Mouse (Mus musculus) forebrain, embryonic 16.5 days (tissue): ENCODE measurements around the gene Tas1r1. TPM values are rescaled to one million over a fixed set of nuclear protein-coding genes. Genes with fewer than 3 reads are reported as not detected.

ENCODE experiments used
- ATAC-seq: fragments of 200-750 bp; cut with Nextera tagmentation; 2 replicates; pipeline ENCODE4 v1.8.0; 2017; ENCODE audit warnings: mild to moderate bottlenecking, moderate library complexity
- H3K27ac ChIP-seq: fragments of 300-500 bp; sonication (generic); 2 replicates; pipeline ENCODE4 v1.5.1; 2014; ENCODE audit warnings: low read length, control low read depth
- H3K27me3 ChIP-seq: fragments of 300-500 bp; sonication (generic); replicated peaks from 2 replicates; pipeline ENCODE4 v1.6.1; 2014; ENCODE audit warnings: low read length; ENCODE audit not compliant: control insufficient read depth, insufficient read depth
- H3K36me3 ChIP-seq: fragments of 300-500 bp; sonication (generic); 2 replicates; pipeline ENCODE4 v1.6.1; 2014; ENCODE audit not compliant: control insufficient read depth, insufficient read depth
- H3K4me1 ChIP-seq: fragments of 300-500 bp; sonication (generic); replicated peaks from 2 replicates; pipeline ENCODE4 v1.6.1; 2014; ENCODE audit warnings: low read length; ENCODE audit not compliant: control insufficient read depth, insufficient read depth
- H3K4me2 ChIP-seq: fragments of 300-500 bp; sonication (generic); 2 replicates; pipeline ENCODE4 v1.6.1; 2014; ENCODE audit warnings: mild to moderate bottlenecking, low read length, control low read depth
- H3K4me3 ChIP-seq: fragments of 300-500 bp; sonication (generic); replicated peaks from 2 replicates; pipeline ENCODE4 v1.5.1; 2014; ENCODE audit warnings: mild to moderate bottlenecking, low read length, control low read depth
- H3K9ac ChIP-seq: fragments of 300-500 bp; sonication (generic); replicated peaks from 2 replicates; pipeline ENCODE4 v1.6.1; 2014; ENCODE audit warnings: low read depth, low read length, control low read depth
- H3K9me3 ChIP-seq: fragments of 300-500 bp; sonication (generic); 2 replicates; pipeline ENCODE4 v1.6.1; 2016; ENCODE audit warnings: low read length; ENCODE audit not compliant: control insufficient read depth
- WGBS: fragments of 180-500 bp; shearing (Covaris S2); extraction: QIAGEN DNeasy Blood & Tissue Kit; methylation state at CpG from one replicate; pipeline ENCODE4 v1.1.7; 2014; 5-methylcytosine and 5-hydroxymethylcytosine counted together
- polyA plus RNA-seq: library from polyadenylated mRNA; unstranded; fragments of >200 nt; fragmentation: Nextera tagmentation; extraction: Ambion mirVana; gene quantifications from 2 replicates; pipeline ENCODE4 v1.2.1, GENCODE M21; 2015

The Tas1r1 gene
- polyA plus RNA-seq, 1 experiment from 2014 or later: 1.6 TPM

GRCm38 (mm10) chr4:151996173-151996950 lies 42.0 kb downstream of the Tas1r1 start, which contains the start of gene Phf13:
Gene Phf13, minus strand, starts transcription at chr4:151996258.
- peak; percentile 98 for ATAC-seq
- Histone ChIP-seq H3K4me2 (peak within 1 kb of the TSS; percentile 90), H3K4me1 (peaks cover 20% of the 10 kb centered on the region), H3K27me3 (no peaks in the 10 kb centered on the region), H3K27ac (peak within 1 kb of the TSS; percentile 74), H3K9me3 (no peaks in the 10 kb centered on the region), H3K4me3 (peak within 1 kb of the TSS; percentile 95), H3K36me3 (peaks cover 6% of the 10 kb centered on the region), H3K9ac (peak within 1 kb of the TSS; percentile 88)
- under 1% methylated on average over 90 of the region's 94 CpGs for WGBS

DNA sequence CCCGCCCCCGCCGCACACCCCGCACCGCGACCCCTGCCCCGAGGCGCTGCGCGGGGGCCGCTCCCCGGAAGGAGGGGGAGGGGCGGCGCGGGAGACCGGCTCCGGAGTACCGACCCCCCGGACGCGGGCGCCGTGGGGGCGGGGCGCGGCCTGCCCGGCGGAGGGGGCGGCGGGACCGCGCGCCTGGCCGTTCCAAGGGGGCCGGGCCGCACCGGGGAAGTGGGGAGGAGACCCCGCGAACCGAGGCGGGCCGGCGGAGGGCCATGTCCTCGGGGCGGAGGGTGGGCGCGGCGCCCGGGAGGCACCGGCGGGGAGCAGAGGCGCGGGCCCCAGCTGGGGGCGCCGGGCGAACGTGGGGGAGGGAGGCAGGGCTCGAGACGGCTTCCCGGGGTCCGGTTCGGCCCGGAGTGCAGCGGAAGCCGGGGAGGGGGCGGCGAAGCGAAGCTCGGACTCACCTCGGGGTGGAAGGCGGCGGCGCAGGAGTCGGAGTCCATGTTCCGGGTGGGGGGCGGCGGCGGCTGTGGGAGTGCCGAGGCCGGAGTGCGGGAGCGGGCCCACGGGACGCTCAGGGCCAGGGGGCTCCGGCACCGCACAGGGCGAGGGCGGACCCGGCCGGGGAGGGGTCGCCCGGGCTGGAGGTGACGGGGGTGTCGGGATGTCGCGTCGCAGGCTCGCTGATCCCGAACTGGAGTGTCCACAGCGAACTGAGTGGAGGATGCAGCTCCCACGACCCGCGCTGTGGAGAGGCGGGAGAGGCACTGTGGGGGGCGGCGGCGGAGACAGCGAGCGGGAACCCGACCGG lies 42.8 kb downstream of the Tas1r1 start:
- peak; percentile 0 for ATAC-seq
- H3K36me3 ChIP-seq: peaks cover 12% of the 10 kb centered on the region
- no peaks in the 10 kb centered on the region for H3K9me3 ChIP-seq
- under 1% methylated on average over 64 of the region's 111 CpGs for WGBS
- H3K4me1 ChIP-seq: peaks cover 20% of the 10 kb centered on the region
- peak overlapping the region; percentile 37 for H3K27ac ChIP-seq
- no peaks in the 10 kb centered on the region for H3K27me3 ChIP-seq
- H3K4me3 ChIP-seq: peak overlapping the region; percentile 95
- H3K4me2 ChIP-seq: peak overlapping the region; percentile 90
- peak overlapping the region; percentile 88 for H3K9ac ChIP-seq

GRCm38 (mm10) chr4:151994228-151995171 lies 43.9 kb downstream of the Tas1r1 start:
- Histone ChIP-seq H3K9ac (peak overlapping the region; percentile 88), H3K36me3 (peaks cover 14% of the 10 kb centered on the region), H3K4me2 (peak overlapping the region; percentile 90), H3K4me1 (peaks cover 20% of the 10 kb centered on the region), H3K9me3 (no peaks in the 10 kb centered on the region), H3K4me3 (peak overlapping the region; percentile 95), H3K27ac (no peak overlapping the region; the same call in 1 of the 2 replicates), H3K27me3 (no peaks in the 10 kb centered on the region)
- WGBS: 1% methylated on average over 60 of the region's 61 CpGs
- no peak for ATAC-seq

DNA sequence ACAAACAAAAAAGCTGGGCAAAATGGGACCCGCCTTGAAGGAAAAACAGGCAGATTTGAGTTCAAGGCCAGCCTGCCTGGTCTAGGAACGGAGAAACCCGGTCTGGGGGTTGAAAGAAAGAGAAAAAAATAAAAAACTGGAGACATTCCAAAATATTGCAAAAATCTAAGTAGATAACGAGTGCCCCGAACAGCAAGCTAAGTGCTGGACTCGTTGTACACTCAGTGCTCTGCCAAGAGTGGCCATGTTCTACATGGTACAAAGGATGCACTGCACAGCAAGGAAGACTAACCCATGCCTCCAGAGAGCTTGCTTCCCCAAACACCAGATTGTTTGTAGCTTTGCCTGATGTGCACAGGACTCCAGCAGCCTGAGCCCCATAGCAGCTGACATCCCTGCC lies 45.3 kb downstream of the Tas1r1 start:
- Histone ChIP-seq H3K27ac (no peak overlapping the region), H3K27me3 (no peaks in the 10 kb centered on the region), H3K36me3 (peaks cover 14% of the 10 kb centered on the region), H3K9ac (no peak overlapping the region), H3K4me2 (no peak overlapping the region), H3K4me1 (peaks cover 26% of the 10 kb centered on the region), H3K9me3 (no peaks in the 10 kb centered on the region), H3K4me3 (no peak overlapping the region)
- no peak for ATAC-seq
- 68% methylated on average over 6 of the region's 6 CpGs for WGBS

DNA sequence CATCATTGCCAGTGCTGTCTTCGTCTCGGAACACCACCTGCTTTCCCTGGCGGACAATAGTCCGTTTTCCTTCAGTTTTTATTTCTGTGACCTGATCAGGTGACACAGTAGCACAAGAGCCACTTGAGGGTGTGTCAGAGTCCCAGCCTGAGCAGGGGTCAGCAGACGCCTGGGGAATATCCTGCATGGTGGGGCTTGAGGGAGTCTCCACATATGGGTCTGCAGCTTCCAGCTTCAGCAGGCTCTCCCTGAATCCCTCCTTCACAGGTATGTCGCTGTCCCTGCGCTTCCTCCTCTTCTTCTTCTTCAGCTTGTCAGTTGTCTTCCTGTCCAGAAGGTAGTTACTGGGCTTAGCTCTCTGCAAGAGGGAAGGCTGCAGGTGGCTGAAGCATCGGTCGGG lies 46.3 kb downstream of the Tas1r1 start:
- Histone ChIP-seq H3K36me3 (peaks cover 14% of the 10 kb centered on the region), H3K4me3 (no peak overlapping the region), H3K27me3 (no peaks in the 10 kb centered on the region), H3K4me1 (peaks cover 28% of the 10 kb centered on the region), H3K4me2 (no peak overlapping the region), H3K27ac (no peak overlapping the region), H3K9me3 (no peaks in the 10 kb centered on the region), H3K9ac (no peak overlapping the region)
- WGBS: 91% methylated on average over 9 of the region's 9 CpGs
- ATAC-seq: no peak

DNA sequence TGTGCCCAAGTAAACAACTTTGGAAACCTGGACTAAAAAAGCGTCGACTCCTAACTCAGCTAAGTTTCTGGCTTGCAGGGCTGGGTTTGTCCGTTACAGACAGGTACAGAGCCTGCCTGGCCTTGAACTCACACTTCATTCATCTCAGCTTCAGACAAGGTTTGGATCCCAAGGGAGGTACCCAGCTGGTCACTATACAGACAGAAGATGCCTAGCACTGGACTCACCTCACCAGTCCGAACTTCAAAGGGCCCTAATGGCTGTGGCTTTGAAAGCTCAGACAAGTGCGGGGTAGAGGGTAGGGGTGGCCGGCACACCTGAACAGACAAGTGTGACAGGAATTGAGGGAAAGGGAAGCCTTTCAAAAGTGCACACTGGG lies 49.3 kb downstream of the Tas1r1 start:
- Histone ChIP-seq H3K27me3 (no peaks in the 10 kb centered on the region), H3K9me3 (no peaks in the 10 kb centered on the region), H3K4me2 (peak overlapping the region; percentile 76), H3K36me3 (peaks cover 14% of the 10 kb centered on the region), H3K9ac (no peak overlapping the region), H3K4me1 (peaks cover 30% of the 10 kb centered on the region), H3K27ac (no peak overlapping the region), H3K4me3 (peak overlapping the region; percentile 92)
- 32% methylated on average over 6 of the region's 6 CpGs for WGBS
- ATAC-seq: 0 out of 2 replicates have a peak, but pooled peaks have one; percentile 4

GRCm38 (mm10) chr4:151988342-151989109 lies 49.8 kb downstream of the Tas1r1 start, which contains the start of gene Thap3:
Gene Thap3, minus strand, starts transcription at chr4:151988997.
- Histone ChIP-seq H3K4me3 (peak within 1 kb of the TSS; percentile 92), H3K9ac (peak within 1 kb of the TSS; percentile 99), H3K27me3 (no peaks in the 10 kb centered on the region), H3K27ac (peak within 1 kb of the TSS; percentile 87), H3K36me3 (peaks cover 14% of the 10 kb centered on the region), H3K4me2 (peak within 1 kb of the TSS; percentile 76), H3K9me3 (no peaks in the 10 kb centered on the region), H3K4me1 (peaks cover 25% of the 10 kb centered on the region)
- under 1% methylated on average over 51 of the region's 54 CpGs for WGBS
- ATAC-seq: peak; percentile 87

- Histone ChIP-seq H3K9me3 (no peaks in the 10 kb centered on the region), H3K27me3 (no peaks in the 10 kb centered on the region), H3K4me3 (peak overlapping the region; percentile 92), H3K4me1 (peaks cover 22% of the 10 kb centered on the region), H3K9ac (peak overlapping the region; percentile 99), H3K4me2 (peak overlapping the region; percentile 76), H3K27ac (peak overlapping the region; percentile 87), H3K36me3 (peaks cover 14% of the 10 kb centered on the region)
- ATAC-seq: peak; percentile 0; the same call in 1 of the 2 replicates
- WGBS: 19% methylated on average over 10 of the region's 10 CpGs
These were observed 50.4 kb downstream of the Tas1r1 start for GRCm38 (mm10) chr4:151988014-151988341.
